Mouse (Mus musculus) adrenal gland, adult (tissue): ENCODE results near the gene 4921504E06Rik.
A peak's percentile ranks its signal among the peaks of the same experiment; 100 is the strongest.

Experiments
- DNase-seq, 2 experiments: peaks; one replicate each; pipeline ENCODE4 v3.0.0; 2022 to 2023; ENCODE audit warnings: low spot score in 1 of 2; ENCODE audit not compliant: inconsistent age in 2 of 2

4921504E06Rik gene

GRCm38 (mm10) chr2:19511032-19511431 lies 42.7 kb downstream of the 4921504E06Rik start:
- no peak for DNase-seq

DNA sequence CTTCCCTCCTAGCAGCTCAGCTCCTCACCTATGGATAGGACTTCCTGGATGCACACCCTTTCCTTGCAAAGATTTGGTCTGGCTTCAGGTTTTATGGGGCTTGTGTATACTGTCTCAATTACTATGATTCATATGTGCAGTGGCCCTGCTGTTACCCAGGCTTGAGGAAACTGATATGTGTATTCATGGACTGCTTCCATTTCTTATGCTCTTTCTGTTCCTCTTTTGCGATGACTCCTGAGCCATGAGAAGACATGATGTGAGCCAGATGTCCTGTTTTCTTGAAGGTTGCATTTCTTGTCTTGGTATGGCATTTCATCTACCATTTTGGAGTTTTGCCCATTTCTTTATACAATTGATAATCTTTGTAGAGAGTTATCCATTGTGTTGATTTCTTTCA lies 48.0 kb downstream of the 4921504E06Rik start:
- DNase-seq, result no peak

GRCm38 (mm10) chr2:19490262-19490661 lies 63.5 kb downstream of the 4921504E06Rik start:
- DNase-seq, result no peak

DNA sequence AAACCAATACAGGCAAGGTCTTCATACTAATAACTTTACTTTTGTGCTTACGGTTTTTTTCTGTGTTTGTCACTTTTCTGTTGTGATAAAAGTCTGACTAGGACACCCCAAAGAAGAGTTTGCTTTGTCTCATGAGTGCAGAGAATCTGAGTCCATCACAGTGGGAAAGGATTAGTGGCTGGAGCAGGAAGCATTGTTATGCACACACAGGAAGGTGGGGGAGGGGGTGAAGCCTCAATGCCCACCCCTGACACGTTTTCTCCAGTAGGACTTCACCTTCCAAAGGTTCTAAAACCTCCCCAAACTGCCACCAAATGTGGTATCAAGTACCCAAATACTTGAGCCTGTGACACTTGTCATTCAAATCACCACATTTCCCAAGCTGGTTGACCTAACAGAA lies 91.8 kb downstream of the 4921504E06Rik start:
- DNase-seq, result no peak

GRCm38 (mm10) chr2:19458785-19459184 lies 94.9 kb downstream of the 4921504E06Rik start:
- no peak for DNase-seq

GRCm38 (mm10) chr2:19455857-19456482 lies 97.7 kb downstream of the 4921504E06Rik start:
- DNase-seq, result no peak

- DNase-seq, result no peak
These were observed 98.5 kb downstream of the 4921504E06Rik start for GRCm38 (mm10) chr2:19455228-19455627.

GRCm38 (mm10) chr2:19452531-19453055 lies 101.1 kb downstream of the 4921504E06Rik start:
- DNase-seq, result no peak

- DNase-seq, result no peak
These were observed 104.4 kb downstream of the 4921504E06Rik start for GRCm38 (mm10) chr2:19449308-19449707.

GRCm38 (mm10) chr2:19448042-19448700 lies 105.5 kb downstream of the 4921504E06Rik start:
- peak in 1 of 2 experiments; percentile 65 for DNase-seq

- DNase-seq, result no peak
These were observed 107.0 kb downstream of the 4921504E06Rik start for GRCm38 (mm10) chr2:19446746-19447145.

DNA sequence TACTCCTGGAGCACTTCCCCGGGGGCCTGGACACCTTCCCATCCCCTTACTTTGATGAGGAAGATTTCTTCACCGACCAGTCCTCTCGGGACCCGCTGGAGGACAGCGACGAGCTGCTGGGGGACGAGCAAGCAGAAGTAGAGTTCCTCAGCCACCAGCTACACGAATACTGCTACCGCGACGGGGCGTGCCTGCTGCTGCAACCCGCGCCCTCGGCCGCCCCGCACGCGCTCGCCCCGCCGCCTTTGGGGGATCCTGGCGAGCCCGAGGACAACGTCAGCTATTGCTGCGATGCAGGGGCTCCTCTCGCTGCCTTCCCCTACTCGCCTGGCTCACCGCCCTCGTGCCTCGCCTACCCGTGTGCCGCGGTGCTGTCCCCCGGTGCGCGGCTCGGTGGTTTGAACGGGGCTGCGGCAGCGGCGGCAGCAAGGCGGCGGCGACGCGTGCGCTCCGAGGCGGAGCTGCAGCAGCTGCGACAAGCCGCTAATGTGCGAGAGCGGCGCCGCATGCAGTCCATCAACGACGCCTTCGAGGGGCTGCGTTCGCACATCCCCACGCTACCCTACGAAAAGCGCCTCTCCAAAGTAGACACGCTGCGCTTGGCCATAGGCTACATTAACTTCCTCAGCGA lies 107.7 kb downstream of the 4921504E06Rik start:
- DNase-seq, result no peak

GRCm38 (mm10) chr2:19444931-19445831 lies 108.5 kb downstream of the 4921504E06Rik start, which contains the start of gene Ptf1a:
Ptf1a (plus strand) TSS chr2:19445663.
- peak in 1 of 2 experiments; percentile 22 for DNase-seq

DNA sequence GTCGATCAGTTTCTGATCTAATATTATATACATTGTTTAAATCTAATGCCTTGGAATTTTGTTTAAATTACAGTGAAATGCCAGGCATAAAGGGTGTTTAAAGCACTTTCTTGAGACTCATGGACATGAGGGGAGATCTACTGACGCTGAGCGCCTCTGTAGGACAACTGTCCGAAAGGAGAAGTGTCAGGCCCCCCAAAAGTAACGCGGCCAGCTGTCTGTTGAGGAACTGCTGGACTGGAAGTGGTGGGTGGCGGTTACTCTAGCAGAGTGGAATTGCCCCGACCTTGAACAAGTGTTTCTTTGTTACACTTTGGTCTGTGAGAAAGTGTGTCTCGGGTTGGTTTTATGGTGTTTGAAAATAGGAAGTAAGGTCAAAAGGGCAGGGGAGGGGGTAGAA lies 109.4 kb downstream of the 4921504E06Rik start:
- no peak for DNase-seq

GRCm38 (mm10) chr2:19431614-19432323 lies 121.9 kb downstream of the 4921504E06Rik start:
- peak in 1 of 2 experiments; percentile 23 for DNase-seq

- DNase-seq, result peak in 1 of 2 experiments; percentile 22
These were observed 122.5 kb downstream of the 4921504E06Rik start for GRCm38 (mm10) chr2:19431186-19431585.

- DNase-seq, result peak in 1 of 2 experiments; percentile 39
These were observed 123.0 kb downstream of the 4921504E06Rik start for GRCm38 (mm10) chr2:19430746-19431145.

DNA sequence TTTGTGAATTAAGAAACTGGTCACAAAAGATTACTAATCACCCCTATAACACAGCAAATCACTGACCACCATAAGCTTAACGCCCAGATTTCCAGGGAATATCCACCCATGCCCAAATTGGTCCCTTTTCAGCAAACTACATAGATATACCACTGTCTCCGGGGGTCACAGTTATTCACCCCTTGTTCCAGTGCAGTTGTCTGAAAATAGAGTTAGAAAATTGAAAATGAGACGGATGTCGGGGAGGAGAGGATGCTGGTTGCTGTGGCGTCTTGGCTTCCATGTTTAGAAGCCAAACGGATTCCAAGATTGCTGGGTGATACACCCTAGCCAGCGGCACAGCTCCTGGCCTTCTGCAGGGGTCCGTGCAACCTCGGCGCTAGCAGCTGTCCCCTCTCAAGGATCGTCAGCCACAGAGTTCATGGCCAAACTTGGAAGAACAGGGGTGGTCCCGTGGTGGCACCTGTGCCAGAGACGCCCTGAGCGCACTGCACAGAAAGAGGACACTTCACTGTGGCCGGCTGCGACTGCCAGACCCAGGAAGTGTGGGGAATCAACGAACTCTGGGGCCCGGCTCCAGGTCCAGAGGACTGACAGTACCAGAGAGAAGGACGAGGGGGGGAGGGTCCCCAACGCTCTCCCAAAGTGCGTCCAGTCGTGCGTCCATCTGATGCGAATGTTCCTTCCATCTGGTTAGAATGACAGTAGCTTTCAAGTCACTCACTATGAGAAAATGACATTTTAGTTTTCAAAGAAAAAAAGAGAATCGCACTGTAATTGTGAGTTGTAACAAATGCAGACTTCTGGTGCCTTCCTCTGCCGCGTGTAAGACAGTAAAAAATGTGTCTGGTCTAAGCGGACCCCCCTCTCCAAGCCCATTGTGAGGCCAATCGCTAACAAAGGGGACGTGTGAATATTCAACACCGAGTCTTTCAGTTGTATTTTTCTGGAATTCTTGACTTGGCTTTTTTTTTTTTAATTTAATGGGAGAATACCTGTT lies 123.7 kb downstream of the 4921504E06Rik start:
- no peak for DNase-seq

DNA sequence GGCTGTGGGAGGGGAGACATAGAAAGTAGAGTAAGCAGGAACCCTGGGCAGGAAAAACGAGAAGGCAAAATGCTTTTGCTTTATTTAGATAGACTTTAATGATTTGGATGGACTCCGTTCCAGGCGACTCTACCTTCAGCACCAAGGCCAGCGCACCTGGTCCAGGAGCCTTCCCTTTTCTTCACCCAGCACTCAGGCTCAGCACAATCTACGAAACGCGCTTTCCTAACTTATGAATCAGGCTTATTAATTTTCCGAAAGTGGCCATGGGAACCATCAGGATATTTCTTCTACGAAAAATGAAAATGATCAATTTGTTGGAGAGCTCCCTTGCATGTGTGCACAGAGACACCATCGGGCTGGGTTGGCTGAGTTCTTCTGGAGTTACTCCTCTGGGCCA lies 124.7 kb downstream of the 4921504E06Rik start:
- DNase-seq, result peak; percentile 36 to 70
